ENCODE assay signal across 8 mouse cellular contexts in genomic region chr11:86958721-86959675, GRCm38 (mm10). TPM values are rescaled to one million over a fixed set of nuclear protein-coding genes. Genes with fewer than 3 reads are reported as not detected.
A peak's percentile ranks its signal among the peaks of the same experiment; 100 is the strongest.
DNase-seq lines count a peak whose midpoint lies in the region; ATAC-seq lines count a peak whose summit lies in the region.

No protein-coding gene starts in this region.

- ATAC-seq in kidney, embryonic 15.5 days (replicated peaks; ENCODE audit: low FRiP score), result peak; percentile 74
- no peak for ATAC-seq in megakaryocyte, adult 5-6 weeks (ENCODE audit: poor library complexity, severe bottlenecking)

- no peak overlapping the region for H3K9ac ChIP-seq in kidney, embryonic 15.5 days

- WGBS in kidney, embryonic 15.5 days, result 19% methylated on average over 12 of the region's 12 CpGs

- H3K9me3 ChIP-seq in kidney, embryonic 15.5 days (replicated peaks), result no peaks in the 10 kb centered on the region

- H3K27me3 ChIP-seq in kidney, embryonic 15.5 days, result no peaks in the 10 kb centered on the region

- peak overlapping the region; percentile 96 for H3K27ac ChIP-seq in kidney, embryonic 15.5 days

- H3K4me1 ChIP-seq in kidney, embryonic 15.5 days, result peaks cover 98% of the 10 kb centered on the region

- no peak overlapping the region for H3K4me3 ChIP-seq in kidney, embryonic 15.5 days (replicated peaks)

- peak; percentile 54 for DNase-seq in adrenal gland, postnatal 10 days
- no peak for DNase-seq in adrenal gland, postnatal 25 days
- peak; percentile 12 for DNase-seq in CD4-positive helper T cell, adult 2 months (ENCODE audit: low read depth, low spot score)
- peak; percentile 56 for DNase-seq in gastrocnemius, postnatal 25 days
- peak; percentile 24 for DNase-seq in retina, embryonic 14.5 days (ENCODE audit: low spot score)
- DNase-seq in layer of hippocampus, adult 18-20 months (ENCODE audit: low spot score in 2 of 2), result no peak

- peaks cover 5% of the 10 kb centered on the region; the same call in 1 of the 2 replicates for H3K36me3 ChIP-seq in kidney, embryonic 15.5 days

- H3K4me2 ChIP-seq in kidney, embryonic 15.5 days, result 0 out of 2 replicates have a peak overlapping the region, but pooled peaks have one; percentile 12

RNA-seq across cellular contexts. Expression of gene Ypel2, which starts 34.5 kb away (rescaled TPM):
- 10 to 100 TPM; 16.1 to 28.3 TPM for total RNA-seq in adrenal gland, postnatal 10 days (2021)
- 38.3 and 38.6 TPM in 2 replicates for total RNA-seq in adrenal gland, postnatal 25 days (2021)
- total RNA-seq in gastrocnemius, postnatal 25 days (2021), result 1 to 10 TPM; 3.7 to 8.0 TPM
- 10.1 and 10.4 TPM in 2 replicates for polyA plus RNA-seq in kidney, embryonic 15.5 days (2015; fragmentation: Nextera tagmentation; extraction: Ambion mirVana)
- 10 to 100 TPM; 27.7 to 27.9 TPM for total RNA-seq in layer of hippocampus, adult 18-20 months (2021)
- total RNA-seq in megakaryocyte, adult 5-6 weeks (2015), result 6.7 and 7.5 TPM in 2 replicates
- 5.6 and 6.9 TPM in 2 replicates for total RNA-seq in megakaryocyte, adult 5-6 weeks (2017)

Comparison
In these comparisons a context has a peak if more than half of its experiments do, and no peak if none do; other contexts are left out.
1. DNase-seq: peak in adrenal gland, postnatal 10 days (single experiment), CD4-positive helper T cell, adult 2 months (single experiment), gastrocnemius, postnatal 25 days (single experiment) and retina, embryonic 14.5 days (single experiment); none in adrenal gland, postnatal 25 days (single experiment) and layer of hippocampus, adult 18-20 months (0 of 2).